Mouse (Mus musculus): ENCODE results near the gene Defb15. TPM values are rescaled to one million over a fixed set of nuclear protein-coding genes. Genes with fewer than 3 reads are reported as not detected.

The Defb15 gene
- polyA plus RNA-seq, 1 experiment from 2014 or later, result not detected

Other genes with a start within 250 kb of the Defb15 start
- gene AY761184, start 229.1 kb downstream of the Defb15 start, polyA plus RNA-seq (2015; fragmentation: Nextera tagmentation; extraction: Ambion mirVana), result not detected in 2 replicates
- 1.9 TPM in 1 of 2 replicates, not detected in the other for gene Defa24, start 198.2 kb downstream of the Defb15 start, polyA plus RNA-seq (2015; fragmentation: Nextera tagmentation; extraction: Ambion mirVana)
- gene Defb50, start 109.2 kb downstream of the Defb15 start, polyA plus RNA-seq (2015; fragmentation: Nextera tagmentation; extraction: Ambion mirVana), result not detected in 2 replicates
- not detected in 2 replicates for gene Defb2, start 92.8 kb downstream of the Defb15 start, polyA plus RNA-seq (2015; fragmentation: Nextera tagmentation; extraction: Ambion mirVana)
- not detected in 2 replicates for gene Defb10, start 73.8 kb downstream of the Defb15 start, polyA plus RNA-seq (2015; fragmentation: Nextera tagmentation; extraction: Ambion mirVana)
- not detected in 2 replicates for gene Defb9, start 47.3 kb downstream of the Defb15 start, polyA plus RNA-seq (2015; fragmentation: Nextera tagmentation; extraction: Ambion mirVana)
- gene Defb11, start 26.3 kb downstream of the Defb15 start, polyA plus RNA-seq (2015; fragmentation: Nextera tagmentation; extraction: Ambion mirVana), result not detected in 2 replicates
- gene Defb35, start 5.6 kb upstream of the Defb15 start, polyA plus RNA-seq (2015; fragmentation: Nextera tagmentation; extraction: Ambion mirVana), result not detected in 2 replicates
- not detected in 2 replicates for gene Defb13, start 14.1 kb upstream of the Defb15 start, polyA plus RNA-seq (2015; fragmentation: Nextera tagmentation; extraction: Ambion mirVana)
- not detected in 2 replicates for gene Fam90a1a, start 26.0 kb upstream of the Defb15 start, polyA plus RNA-seq (2015; fragmentation: Nextera tagmentation; extraction: Ambion mirVana)
- gene Ccdc70, start 37.1 kb upstream of the Defb15 start, polyA plus RNA-seq (2015; fragmentation: Nextera tagmentation; extraction: Ambion mirVana), result not detected in 2 replicates
- gene Atp7b, start 127.6 kb upstream of the Defb15 start, polyA plus RNA-seq (2015; fragmentation: Nextera tagmentation; extraction: Ambion mirVana), result 1.1 and 1.3 TPM in 2 replicates
- gene Alg11, start 128.0 kb upstream of the Defb15 start, polyA plus RNA-seq (2015; fragmentation: Nextera tagmentation; extraction: Ambion mirVana), result 14.7 and 16.0 TPM in 2 replicates
- 0.38 and 0.51 TPM in 2 replicates for gene Nek5, start 192.3 kb upstream of the Defb15 start, polyA plus RNA-seq (2015; fragmentation: Nextera tagmentation; extraction: Ambion mirVana)
- gene Nek3, start 233.7 kb upstream of the Defb15 start, polyA plus RNA-seq (2015; fragmentation: Nextera tagmentation; extraction: Ambion mirVana), result 4.9 and 5.3 TPM in 2 replicates

Measured in heart, embryonic 16.5 days (tissue).